Mouse (Mus musculus): ENCODE measurements around the gene Ppp1ca. TPM values are rescaled to one million over a fixed set of nuclear protein-coding genes. Genes with fewer than 3 reads are reported as not detected.
A peak's percentile ranks its signal among the peaks of the same experiment; 100 is the strongest.

The Ppp1ca gene
- total and polyA plus RNA-seq, 3 experiments: 389 to 635 (median 502) TPM

GRCm38 (mm10) chr19:4231253-4232185, 39.7 kb downstream of the Ppp1ca start, which contains the start of gene Pold4 (continued):
- TF ChIP-seq ELF1 (IDR thresholded peaks at IDR 0.05; ENCODE audit: low read depth, low read length): peak; percentile 88
- TF ChIP-seq UBTF (IDR thresholded peaks at IDR 0.05; ENCODE audit: low read depth, low read length): no peak
- no peak for TF ChIP-seq USF1 (IDR thresholded peaks at IDR 0.05; ENCODE audit: low read depth, low read length)
- no peak for TF ChIP-seq PAX5 (IDR thresholded peaks at IDR 0.05; ENCODE audit: low read length)
- peak; percentile 64; the same call in 1 of the 2 replicates for TF ChIP-seq POLR2A (IDR thresholded peaks at IDR 0.05; ENCODE audit: low read depth, low read length)
- no peak; the same call in 1 of the 2 replicates for TF ChIP-seq TBP (conservative IDR thresholded peaks at IDR 0.05; ENCODE audit: low read depth, low read length)
- TF ChIP-seq RAD21 (IDR thresholded peaks at IDR 0.05; ENCODE audit: low read depth, low read length): no peak
- 0 out of 2 replicates have a peak, but pooled peaks have one; percentile 3 for TF ChIP-seq NRF1 (IDR thresholded peaks at IDR 0.05; ENCODE audit: low read depth, low read length)
- TF ChIP-seq KAT2A (IDR thresholded peaks at IDR 0.05; ENCODE audit: insufficient replicate concordance, low read length): peak; percentile 86; the same call in 1 of the 2 replicates
- TF ChIP-seq SIN3A (IDR thresholded peaks at IDR 0.05; ENCODE audit: low read length): peak; percentile 72
- TF ChIP-seq MEF2A (IDR thresholded peaks at IDR 0.05; ENCODE audit: borderline replicate concordance, low read depth, low read length): peak; percentile 85
- peak; percentile 80; the same call in 1 of the 2 replicates for TF ChIP-seq POLR2AphosphoS2 (IDR thresholded peaks at IDR 0.05; ENCODE audit: low read depth, low read length)
- TF ChIP-seq E2F4 (IDR thresholded peaks at IDR 0.05; ENCODE audit: insufficient replicate concordance, low read depth, low read length): no peak
- TF ChIP-seq MAFK (IDR thresholded peaks at IDR 0.05; ENCODE audit: insufficient replicate concordance, low read length): peak; percentile 85
- no peak for TF ChIP-seq CTCF (conservative IDR thresholded peaks at IDR 0.05 in 1 of 2, IDR thresholded peaks at IDR 0.05 in 1 of 2; ENCODE audit: low read depth in 2 of 2, low read length in 2 of 2)
- peak; percentile 97 for TF ChIP-seq IRF4 (IDR thresholded peaks at IDR 0.05; ENCODE audit: low read depth, low read length)
- no peak for TF ChIP-seq ZKSCAN1 (IDR thresholded peaks at IDR 0.05; ENCODE audit: borderline replicate concordance, low read depth, low read length)
- 0 out of 2 replicates have a peak, but pooled peaks have one; percentile 23 for TF ChIP-seq MYC (IDR thresholded peaks at IDR 0.05; ENCODE audit: low read depth, low read length)
- no peak; the same call in 1 of the 2 replicates for TF ChIP-seq BHLHE40 (IDR thresholded peaks at IDR 0.05; ENCODE audit: low read depth, low read length)
- peak; percentile 95 for TF ChIP-seq RCOR1 (conservative IDR thresholded peaks at IDR 0.05; ENCODE audit: low read depth, low read length)
- no peak for TF ChIP-seq USF2 (conservative IDR thresholded peaks at IDR 0.05; ENCODE audit: low read depth, low read length)

GRCm38 (mm10) chr19:4232186-4232572, 40.3 kb downstream of the Ppp1ca start:
- Histone ChIP-seq H3K4me1 (ENCODE audit: control insufficient read depth in 1 of 2, insufficient read depth in 2 of 2) (peaks cover 24 to 53% of the 10 kb centered on the region in 2 experiments), H3K27me3 (replicated peaks) (peaks cover 6% of the 10 kb centered on the region), H3K9me3 (replicated peaks; ENCODE audit: low read length) (no peaks in the 10 kb centered on the region), H3K4me2 (ENCODE audit: insufficient read depth, low read depth, poor library complexity, severe bottlenecking) (peak overlapping the region; percentile 82), H3K27ac (ENCODE audit: insufficient read depth, low read depth) (peak overlapping the region; percentile 88), H3K36me3 (replicated peaks in 1 of 2; ENCODE audit: control insufficient read depth in 1 of 2, insufficient read depth in 1 of 2, low read length in 1 of 2) (peaks cover 0 to 5% of the 10 kb centered on the region in 2 experiments), H3K9ac (ENCODE audit: insufficient read depth, low read depth) (peak overlapping the region; percentile 82), H3K4me3 (replicated peaks in 1 of 3; ENCODE audit: low read depth in 2 of 3, low read length in 2 of 3, poor library complexity in 1 of 3) (peak overlapping the region; percentile 63 to 75 (median 68)), H3K79me2 (replicated peaks; ENCODE audit: control insufficient read depth, extremely low read depth, insufficient read depth, poor library complexity, severe bottlenecking) (no peaks in the 10 kb centered on the region)
- dilution Hi-C loops (cut with MboI; ENCODE audit: extremely low pct_ligation_motif_present, extremely low pct_unique_long_range_greater_than_20kb, low sequenced_read_pairs): no loop called here
- peak; percentile 33 for DNase-seq (ENCODE audit: extremely low read depth)
- TF ChIP-seq MAFK (IDR thresholded peaks at IDR 0.05; ENCODE audit: insufficient replicate concordance, low read length) (no peak), ZKSCAN1 (IDR thresholded peaks at IDR 0.05; ENCODE audit: borderline replicate concordance, low read depth, low read length) (no peak), UBTF (IDR thresholded peaks at IDR 0.05; ENCODE audit: low read depth, low read length) (no peak), CHD1 (IDR thresholded peaks at IDR 0.05; ENCODE audit: low read depth, low read length) (0 out of 2 replicates have a peak, but pooled peaks have one; percentile 24), ETS1 (conservative IDR thresholded peaks at IDR 0.05; ENCODE audit: low read depth, low read length) (no peak; the same call in 1 of the 2 replicates), CHD2 (IDR thresholded peaks at IDR 0.05; ENCODE audit: low read length) (no peak), ELF1 (IDR thresholded peaks at IDR 0.05; ENCODE audit: low read depth, low read length) (no peak), CTCF (conservative IDR thresholded peaks at IDR 0.05 in 1 of 2, IDR thresholded peaks at IDR 0.05 in 1 of 2; ENCODE audit: low read depth in 2 of 2, low read length in 2 of 2) (no peak), TCF12 (IDR thresholded peaks at IDR 0.05; ENCODE audit: low read depth, low read length) (no peak), SMC3 (IDR thresholded peaks at IDR 0.05; ENCODE audit: low read depth, low read length) (no peak), SIN3A (IDR thresholded peaks at IDR 0.05; ENCODE audit: low read length) (0 out of 2 replicates have a peak, but pooled peaks have one; percentile 6), USF2 (conservative IDR thresholded peaks at IDR 0.05; ENCODE audit: low read depth, low read length) (no peak), TBP (conservative IDR thresholded peaks at IDR 0.05; ENCODE audit: low read depth, low read length) (no peak), ZC3H11A (IDR thresholded peaks at IDR 0.05; ENCODE audit: low read depth, low read length) (no peak), HCFC1 (IDR thresholded peaks at IDR 0.05; ENCODE audit: low read depth, low read length) (no peak), EP300 (IDR thresholded peaks at IDR 0.05; ENCODE audit: low read length) (no peak), MXI1 (IDR thresholded peaks at IDR 0.05; ENCODE audit: low read depth, low read length) (no peak), ZNF384 (IDR thresholded peaks at IDR 0.05; ENCODE audit: low read depth, low read length) (no peak), MEF2A (IDR thresholded peaks at IDR 0.05; ENCODE audit: borderline replicate concordance, low read depth, low read length) (0 out of 2 replicates have a peak, but pooled peaks have one; percentile 23), RCOR1 (conservative IDR thresholded peaks at IDR 0.05; ENCODE audit: low read depth, low read length) (no peak)
- in situ Hi-C loops (cut with MboI; ENCODE audit: low pct_ligation_motif_present, low pct_unique_long_range_greater_than_20kb, low sequenced_read_pairs): no loop called here

Data from CH12.LX (cell line).